Mouse (Mus musculus) embryonic facial prominence, embryonic 10.5 days (tissue): ENCODE data around the gene Ubl3. TPM values are rescaled to one million over a fixed set of nuclear protein-coding genes. Genes with fewer than 3 reads are reported as not detected.

Experiments used
- DNase-seq: peaks from one replicate; pipeline ENCODE4 v3.0.0-alpha.2; 2017; ENCODE audit warnings: low spot score
- H3K27ac ChIP-seq: fragments of 300-500 bp; sonication (generic); replicated peaks from 2 replicates; pipeline ENCODE4 v1.5.1; 2016; ENCODE audit warnings: mild to moderate bottlenecking
- H3K27me3 ChIP-seq: fragments of 300-500 bp; sonication (generic); replicated peaks from 2 replicates; pipeline ENCODE4 v1.6.1; 2016; ENCODE audit warnings: low read depth, mild to moderate bottlenecking; ENCODE audit not compliant: poor library complexity, severe bottlenecking
- H3K36me3 ChIP-seq: fragments of 300-500 bp; sonication (generic); replicated peaks from 2 replicates; pipeline ENCODE4 v1.6.1; 2016; ENCODE audit warnings: mild to moderate bottlenecking, moderate library complexity
- H3K4me1 ChIP-seq: fragments of 300-500 bp; sonication (generic); 2 replicates; pipeline ENCODE4 v1.6.1; 2016
- H3K4me3 ChIP-seq: fragments of 300-500 bp; sonication (generic); 2 replicates; pipeline ENCODE4 v1.5.1; 2016; ENCODE audit warnings: mild to moderate bottlenecking, moderate library complexity
- H3K9me3 ChIP-seq: fragments of 300-500 bp; sonication (generic); 2 replicates; pipeline ENCODE4 v1.6.1; 2016; ENCODE audit warnings: mild to moderate bottlenecking
- WGBS: fragments of 180-500 bp; shearing (Covaris S2); methylation state at CpG from one replicate; pipeline ENCODE4 v1.1.7; 2016; 5-methylcytosine and 5-hydroxymethylcytosine counted together
- polyA plus RNA-seq: library from polyadenylated mRNA; unstranded; fragments of >200 nt; fragmentation: Nextera tagmentation; extraction: Ambion mirVana; gene quantifications from 2 replicates; pipeline ENCODE4 v1.2.1, GENCODE M21; 2016

The Ubl3 gene
- polyA plus RNA-seq, 1 experiment from 2014 or later: 56.3 TPM

DNA sequence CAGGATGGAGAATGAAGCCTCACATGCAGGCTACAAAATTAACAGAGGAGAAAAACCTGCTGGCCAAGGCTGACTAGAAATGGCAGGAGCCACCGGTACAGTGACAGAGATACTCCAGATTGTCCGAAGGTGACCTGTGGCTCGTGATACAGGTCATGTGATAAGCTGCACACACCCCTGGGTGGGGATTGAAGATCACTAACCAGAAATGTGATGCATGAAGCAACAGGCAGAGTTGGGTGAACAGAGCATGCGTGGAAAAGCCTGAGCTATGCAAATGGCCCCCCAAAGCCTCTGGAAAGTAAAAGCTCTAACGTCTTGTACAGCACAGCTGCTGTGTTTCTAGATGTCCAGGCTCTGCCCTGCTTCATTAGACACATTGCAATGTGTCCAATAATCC, 3.9 kb upstream of the Ubl3 start:
- 85% methylated on average over 5 of the region's 5 CpGs for WGBS
- no peaks in the 10 kb centered on the region for H3K36me3 ChIP-seq
- H3K27ac ChIP-seq: no peak overlapping the region
- peaks cover 22% of the 10 kb centered on the region for H3K27me3 ChIP-seq
- H3K4me3 ChIP-seq: no peak overlapping the region
- H3K4me1 ChIP-seq: peaks cover 23% of the 10 kb centered on the region
- H3K9me3 ChIP-seq: no peaks in the 10 kb centered on the region
- no peak for DNase-seq

DNA sequence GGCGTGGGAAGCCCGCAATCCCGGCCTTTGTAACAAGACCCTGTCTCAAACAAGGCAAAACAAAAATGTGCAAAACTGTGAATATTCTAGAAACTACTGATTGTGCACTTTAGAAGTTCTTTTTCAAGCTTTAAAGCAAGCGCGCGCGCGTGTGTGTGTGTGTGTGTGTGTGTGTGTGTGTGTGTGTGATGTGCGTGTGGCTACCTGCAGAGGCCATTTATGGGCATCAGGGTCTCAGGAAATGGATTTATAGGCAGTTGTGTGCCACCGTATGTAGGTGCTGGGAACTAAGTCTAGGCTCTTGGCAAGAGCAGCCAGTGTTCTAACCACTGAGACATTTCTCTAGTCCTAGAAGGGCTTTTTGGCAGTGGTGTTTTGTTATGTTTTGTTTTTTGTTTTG, 2.6 kb upstream of the Ubl3 start:
- Histone ChIP-seq H3K9me3 (no peaks in the 10 kb centered on the region), H3K27ac (no peak overlapping the region), H3K27me3 (peaks cover 22% of the 10 kb centered on the region), H3K4me1 (peaks cover 32% of the 10 kb centered on the region), H3K4me3 (peak overlapping the region; percentile 38; the same call in 1 of the 2 replicates), H3K36me3 (no peaks in the 10 kb centered on the region)
- WGBS: 73% methylated on average over 10 of the region's 10 CpGs
- DNase-seq: no peak

DNA sequence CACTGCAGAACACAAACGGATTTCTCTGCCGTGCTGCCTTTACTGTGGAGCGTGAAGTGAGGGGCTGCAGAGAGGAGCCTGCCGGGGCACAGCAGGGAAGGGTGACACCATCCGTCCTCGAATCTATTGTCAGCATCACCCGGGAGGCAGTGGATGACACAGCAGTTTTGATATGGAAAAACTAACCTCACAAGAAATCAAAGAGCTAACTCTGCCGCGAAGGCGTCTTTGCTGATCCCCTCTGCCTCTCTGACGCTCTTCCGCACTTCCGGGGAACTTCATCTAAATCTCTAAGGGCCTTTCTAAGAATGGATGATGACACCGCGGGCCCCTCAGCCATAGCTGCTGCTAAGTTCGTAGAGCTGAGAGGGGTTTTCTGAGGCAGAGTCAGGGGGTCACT, 2.1 kb upstream of the Ubl3 start:
- peak overlapping the region; percentile 38 for H3K4me3 ChIP-seq

DNA sequence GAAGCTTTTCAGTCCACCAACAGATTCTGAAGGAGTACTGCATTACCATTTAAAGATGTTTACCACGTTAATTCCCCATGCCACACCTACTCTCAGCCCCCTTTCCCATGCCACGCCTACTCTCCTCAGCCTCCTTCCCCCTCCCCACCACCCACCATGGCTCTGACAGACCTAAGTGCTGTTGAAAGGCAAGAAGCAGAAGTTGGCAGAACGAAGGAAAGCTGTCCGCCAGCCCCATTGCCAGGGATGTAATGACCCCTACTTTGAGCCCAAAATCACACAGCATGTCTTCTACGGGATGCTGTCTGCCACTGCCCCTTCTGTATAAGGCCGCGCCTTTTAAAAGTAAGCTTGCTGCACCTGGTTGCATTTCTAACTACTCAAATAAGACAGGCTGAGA, 1.7 kb upstream of the Ubl3 start:
- Histone ChIP-seq H3K4me1 (peaks cover 41% of the 10 kb centered on the region), H3K9me3 (no peaks in the 10 kb centered on the region), H3K4me3 (peak overlapping the region; percentile 38), H3K27me3 (peaks cover 22% of the 10 kb centered on the region), H3K27ac (no peak overlapping the region), H3K36me3 (no peaks in the 10 kb centered on the region)
- DNase-seq: no peak
- 10% methylated on average over 7 of the region's 7 CpGs for WGBS

More for the DNA sequence above, 2.1 kb upstream of the Ubl3 start:
- 4% methylated on average over 16 of the region's 16 CpGs for WGBS
- Histone ChIP-seq H3K9me3 (no peaks in the 10 kb centered on the region), H3K27ac (no peak overlapping the region), H3K27me3 (peaks cover 22% of the 10 kb centered on the region), H3K4me1 (peaks cover 36% of the 10 kb centered on the region), H3K36me3 (no peaks in the 10 kb centered on the region)
- DNase-seq: no peak

DNA sequence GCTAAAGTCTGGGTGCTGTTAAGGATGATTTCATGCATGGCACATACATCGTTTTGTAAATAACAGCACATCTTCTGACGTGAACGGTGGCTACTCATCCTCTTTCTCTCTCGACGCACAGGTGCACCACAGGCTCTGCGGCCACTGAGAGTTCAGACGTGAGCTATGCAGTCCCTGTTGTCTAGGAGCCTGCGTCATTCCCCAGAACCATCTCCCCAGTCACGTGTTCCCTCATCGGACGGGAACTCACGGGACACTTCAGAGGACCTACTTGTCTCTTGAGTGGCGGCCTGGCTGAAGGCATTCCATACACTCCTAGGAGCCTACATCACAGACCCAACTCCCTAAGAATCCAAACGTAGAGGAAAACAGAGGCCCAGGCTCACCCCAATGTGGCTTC, 1.1 kb upstream of the Ubl3 start:
- Histone ChIP-seq H3K27ac (no peak overlapping the region), H3K9me3 (no peaks in the 10 kb centered on the region), H3K4me1 (peaks cover 46% of the 10 kb centered on the region), H3K4me3 (no peak overlapping the region), H3K36me3 (no peaks in the 10 kb centered on the region), H3K27me3 (peaks cover 22% of the 10 kb centered on the region)
- 22% methylated on average over 14 of the region's 14 CpGs for WGBS
- no peak for DNase-seq

DNA sequence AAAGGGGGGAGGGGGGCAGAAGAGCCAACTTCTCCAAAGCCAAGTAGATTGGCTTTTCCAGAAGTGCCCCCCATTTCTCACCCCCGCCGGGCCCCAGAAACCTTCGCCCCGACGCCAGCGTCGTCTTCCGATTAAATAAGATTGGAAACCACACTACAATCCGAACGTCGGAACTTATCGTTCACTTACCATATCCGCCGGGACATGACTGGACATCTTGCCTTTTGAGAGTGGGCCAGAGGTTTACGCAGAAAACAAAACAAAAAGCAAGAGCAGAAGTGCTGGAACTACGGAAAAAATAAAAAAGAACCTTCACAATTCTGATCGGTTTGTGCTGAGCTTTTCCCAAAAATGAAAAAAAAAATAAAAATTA, 839 bp downstream of the Ubl3 start:
- Histone ChIP-seq H3K4me3 (peak overlapping the region; percentile 80), H3K9me3 (no peaks in the 10 kb centered on the region), H3K27me3 (peaks cover 22% of the 10 kb centered on the region), H3K4me1 (peaks cover 64% of the 10 kb centered on the region), H3K27ac (peak overlapping the region; percentile 96), H3K36me3 (no peaks in the 10 kb centered on the region)
- no peak for DNase-seq
- under 1% methylated on average over 17 of the region's 17 CpGs for WGBS

DNA sequence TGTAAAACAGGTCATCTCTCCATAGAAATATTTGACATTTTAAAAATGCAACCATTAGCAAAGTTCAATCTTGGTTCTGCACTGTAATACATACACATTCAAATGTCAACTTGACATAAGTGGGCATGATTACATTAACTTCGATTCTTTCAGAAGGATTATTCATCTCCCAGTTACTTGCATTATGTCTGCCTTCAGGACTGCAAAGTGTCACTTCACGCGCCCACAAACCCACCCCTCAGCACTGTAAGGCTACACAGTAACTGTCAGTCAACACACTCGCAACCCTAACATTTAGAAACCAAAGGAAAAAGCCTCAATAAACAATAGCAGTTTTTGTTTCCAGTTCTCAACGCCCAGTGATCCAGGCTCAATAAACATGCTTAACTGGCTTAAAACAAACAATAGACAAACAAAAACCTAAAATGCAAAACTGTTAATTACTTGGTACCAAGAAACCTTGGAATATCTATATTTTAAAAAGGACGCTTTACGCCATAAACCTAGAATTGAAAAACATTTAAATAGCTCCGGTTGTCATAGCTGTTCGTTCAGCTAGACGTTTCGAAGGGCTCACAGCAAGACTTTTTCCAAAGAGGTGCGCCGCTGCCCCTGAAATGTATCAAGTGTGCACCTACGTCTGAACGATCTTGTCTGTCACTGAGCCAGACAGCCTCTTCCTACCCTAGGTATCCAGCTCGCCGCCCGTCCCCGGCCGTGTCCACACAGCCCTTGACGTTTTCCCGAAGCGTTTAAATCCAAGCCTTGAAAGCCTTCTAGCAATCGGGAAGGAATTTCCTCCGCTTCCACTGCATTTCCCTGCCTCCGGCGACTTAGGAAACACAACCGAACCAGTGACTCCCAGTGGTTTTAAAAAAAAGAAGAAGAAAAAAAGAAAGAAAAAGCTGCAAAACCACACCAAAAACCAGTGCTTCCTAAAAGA, 1.5 kb downstream of the Ubl3 start:
- peak overlapping the region; percentile 80 for H3K4me3 ChIP-seq
- no peaks in the 10 kb centered on the region for H3K9me3 ChIP-seq
- WGBS: under 1% methylated on average over 28 of the region's 28 CpGs
- peak overlapping the region; percentile 96 for H3K27ac ChIP-seq
- H3K4me1 ChIP-seq: peaks cover 65% of the 10 kb centered on the region
- no peaks in the 10 kb centered on the region for H3K36me3 ChIP-seq
- peaks cover 22% of the 10 kb centered on the region for H3K27me3 ChIP-seq
- DNase-seq: peak; percentile 60

DNA sequence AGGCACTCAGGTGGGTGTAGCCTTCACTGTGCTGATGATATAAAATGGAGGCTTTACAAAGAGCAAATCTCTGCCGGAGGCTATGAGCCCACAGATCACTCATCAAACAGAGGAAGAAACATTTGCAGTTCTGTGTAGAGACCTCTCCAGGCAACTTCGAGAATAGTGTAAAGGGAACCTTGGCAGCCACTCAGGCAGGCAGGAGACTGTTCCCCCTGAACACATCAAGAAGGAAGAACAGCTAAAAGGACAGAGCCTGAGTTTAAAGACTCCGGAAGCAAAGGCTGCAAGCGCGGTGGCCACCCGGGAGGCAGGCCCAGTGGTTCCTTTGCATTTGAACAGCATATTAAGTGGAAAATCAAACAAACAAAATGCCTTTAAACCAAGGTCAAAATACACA, 2.2 kb downstream of the Ubl3 start:
- H3K4me1 ChIP-seq: peaks cover 65% of the 10 kb centered on the region
- 2% methylated on average over 6 of the region's 6 CpGs for WGBS
- no peak overlapping the region; the same call in 1 of the 2 replicates for H3K27ac ChIP-seq

DNA sequence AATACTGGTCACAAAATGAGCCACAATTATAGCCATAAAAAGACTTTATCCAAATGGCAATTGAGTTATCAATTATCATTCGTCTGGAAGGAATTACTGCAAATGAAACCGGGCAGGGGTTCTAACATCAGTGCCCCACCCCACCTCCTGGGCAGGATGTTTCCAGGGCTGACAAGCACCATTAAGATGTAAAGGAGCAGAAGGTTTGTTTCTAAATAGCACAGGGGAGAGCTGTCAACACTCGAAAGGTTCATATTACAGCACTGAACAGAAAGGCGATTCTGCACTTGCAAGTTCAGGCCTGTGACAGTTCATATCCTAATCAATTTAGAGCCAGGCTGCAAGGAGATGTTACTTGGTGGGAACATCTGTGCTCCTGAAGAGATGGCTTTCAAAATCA, 3.3 kb downstream of the Ubl3 start:
- 7% methylated on average over 4 of the region's 4 CpGs for whole genome bisulfite sequencing
- Histone ChIP-seq H3K27me3 (peaks cover 9% of the 10 kb centered on the region), H3K4me3 (peak overlapping the region; percentile 80; the same call in 1 of the 2 replicates), H3K4me1 (peaks cover 56% of the 10 kb centered on the region), H3K9me3 (no peaks in the 10 kb centered on the region), H3K36me3 (no peaks in the 10 kb centered on the region), H3K27ac (no peak overlapping the region)
- DNase-seq: peak; percentile 42

More for the DNA sequence above, 2.2 kb downstream of the Ubl3 start:
- peaks cover 20% of the 10 kb centered on the region for H3K27me3 ChIP-seq
- H3K36me3 ChIP-seq: no peaks in the 10 kb centered on the region
- peak; percentile 23 for DNase-seq
- H3K4me3 ChIP-seq: peak overlapping the region; percentile 80
- H3K9me3 ChIP-seq: no peaks in the 10 kb centered on the region

DNA sequence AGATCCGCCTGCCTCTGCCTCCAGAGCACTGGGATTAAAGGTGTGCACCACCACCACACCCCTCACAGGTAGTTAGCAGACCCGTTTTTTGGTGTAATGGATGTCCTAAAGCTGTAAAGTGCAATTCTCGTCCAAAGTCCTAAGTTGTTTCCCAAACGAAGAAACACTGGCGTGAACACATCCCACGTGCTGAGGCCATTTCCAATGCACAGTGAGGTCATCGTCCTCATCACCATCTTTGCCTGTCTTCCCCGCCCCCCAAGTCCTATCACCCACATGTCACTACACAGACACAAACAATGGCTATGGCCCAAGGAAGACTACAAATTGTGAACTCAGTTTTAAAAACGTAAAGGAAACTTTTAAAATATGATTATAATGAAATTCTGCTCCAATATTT, 4.0 kb downstream of the Ubl3 start:
- Histone ChIP-seq H3K36me3 (no peaks in the 10 kb centered on the region), H3K4me3 (no peak overlapping the region), H3K27me3 (peaks cover 2% of the 10 kb centered on the region), H3K27ac (no peak overlapping the region), H3K9me3 (no peaks in the 10 kb centered on the region), H3K4me1 (peaks cover 49% of the 10 kb centered on the region)
- WGBS: 75% methylated on average over 9 of the region's 9 CpGs
- DNase-seq: no peak

DNA sequence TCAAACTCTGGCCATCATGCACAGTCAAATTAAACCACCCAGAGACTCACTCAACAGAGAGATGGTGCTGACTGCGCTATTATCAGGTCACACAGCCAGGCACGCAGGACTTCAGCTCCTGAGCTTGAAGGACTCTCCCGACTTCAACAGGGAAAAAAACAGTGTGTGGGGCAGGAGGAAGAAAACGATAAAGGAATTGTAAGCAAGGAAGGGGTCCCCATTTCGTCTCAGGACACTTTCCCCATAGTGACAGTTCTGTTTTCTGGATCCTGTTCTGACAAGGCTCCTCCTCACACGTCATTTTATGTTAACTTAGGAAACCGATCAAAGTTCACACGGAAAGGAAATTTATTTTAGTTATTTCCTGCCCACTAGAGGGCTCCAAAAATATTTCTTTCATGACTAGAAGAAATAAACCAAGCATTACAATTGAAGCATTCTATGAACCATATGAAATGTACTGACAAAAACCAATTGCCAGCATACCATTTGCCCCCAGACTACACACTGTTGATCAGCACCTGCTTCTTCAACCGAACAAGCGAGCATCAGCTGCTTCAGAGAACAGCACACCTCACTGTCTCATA, 4.6 kb downstream of the Ubl3 start:
- DNase-seq: no peak
- H3K27me3 ChIP-seq: no peaks in the 10 kb centered on the region
- WGBS: 50% methylated on average over 10 of the region's 10 CpGs

DNA sequence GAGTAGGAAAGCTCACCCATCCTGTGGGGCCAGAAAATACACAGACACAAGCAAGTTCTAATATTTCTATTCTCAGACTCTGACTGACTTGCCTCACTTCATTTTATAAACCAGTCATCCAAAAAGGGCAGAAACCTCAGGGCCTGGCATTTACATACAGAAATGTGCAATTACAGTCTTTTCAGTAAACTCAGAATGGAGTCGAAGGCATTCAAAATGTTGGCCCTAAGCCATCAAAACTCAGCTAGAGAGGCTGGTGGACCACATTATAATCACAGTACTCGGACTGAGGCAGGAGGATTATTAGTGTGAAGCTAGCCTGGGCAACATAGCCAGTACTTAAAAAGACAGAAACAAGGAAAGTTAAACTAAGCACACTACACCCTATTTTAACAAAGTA, 5.6 kb downstream of the Ubl3 start:
- Histone ChIP-seq H3K36me3 (no peaks in the 10 kb centered on the region), H3K27me3 (no peaks in the 10 kb centered on the region), H3K4me1 (peaks cover 50% of the 10 kb centered on the region), H3K9me3 (no peaks in the 10 kb centered on the region), H3K27ac (no peak overlapping the region), H3K4me3 (no peak overlapping the region)
- 74% methylated on average over 2 of the region's 2 CpGs for WGBS
- DNase-seq: no peak

More for the DNA sequence above, 4.6 kb downstream of the Ubl3 start:
- Histone ChIP-seq H3K4me3 (no peak overlapping the region), H3K27ac (no peak overlapping the region), H3K4me1 (peaks cover 44% of the 10 kb centered on the region), H3K36me3 (no peaks in the 10 kb centered on the region), H3K9me3 (no peaks in the 10 kb centered on the region)

DNA sequence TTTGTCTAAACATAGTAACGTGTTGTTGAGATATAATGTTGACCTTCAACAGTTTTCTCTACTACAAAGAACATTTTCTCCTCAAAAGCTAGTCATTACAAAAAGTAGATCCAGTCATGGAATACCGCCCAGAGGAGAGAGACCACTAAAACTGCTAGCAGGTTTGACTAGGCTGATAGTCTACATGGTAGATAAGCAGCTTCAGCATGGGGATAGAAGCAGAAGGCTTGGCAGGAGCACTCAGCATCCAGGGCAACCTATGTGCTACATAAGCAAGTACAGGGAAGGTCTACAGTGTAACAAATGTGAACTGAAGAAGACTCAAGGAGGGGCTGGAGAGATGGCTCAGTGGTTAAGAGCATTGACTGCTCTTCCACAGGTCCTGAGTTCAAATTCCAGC, 7.9 kb downstream of the Ubl3 start:
- no peak overlapping the region for H3K4me3 ChIP-seq
- no peaks in the 10 kb centered on the region for H3K36me3 ChIP-seq
- peaks cover 37% of the 10 kb centered on the region for H3K4me1 ChIP-seq
- H3K9me3 ChIP-seq: no peaks in the 10 kb centered on the region
- 91% methylated on average over 2 of the region's 2 CpGs for WGBS
- DNase-seq: no peak
- no peak overlapping the region for H3K27ac ChIP-seq
- no peaks in the 10 kb centered on the region for H3K27me3 ChIP-seq
